Mouse (Mus musculus): ENCODE measurements around the gene Sigirr.

- no peak; the same call in 1 of the 2 replicates for TF ChIP-seq POLR2A (IDR thresholded peaks at IDR 0.05; ENCODE audit: control insufficient read depth, low read depth, low read length)
- TF ChIP-seq CTCF (IDR thresholded peaks at IDR 0.05; ENCODE audit: control insufficient read depth, insufficient read depth, insufficient replicate concordance, low read depth, low read length), result no peak
These were observed 10.1 kb downstream of the Sigirr start for GRCm38 (mm10) chr7:141090228-141090627.

All from testis, adult 2 months (tissue).